Mouse (Mus musculus): ENCODE data around the gene Phactr1. TPM values are rescaled to one million over a fixed set of nuclear protein-coding genes. Genes with fewer than 3 reads are reported as not detected.

Phactr1 gene
- total and polyA plus RNA-seq, 3 experiments = not detected

DNA sequence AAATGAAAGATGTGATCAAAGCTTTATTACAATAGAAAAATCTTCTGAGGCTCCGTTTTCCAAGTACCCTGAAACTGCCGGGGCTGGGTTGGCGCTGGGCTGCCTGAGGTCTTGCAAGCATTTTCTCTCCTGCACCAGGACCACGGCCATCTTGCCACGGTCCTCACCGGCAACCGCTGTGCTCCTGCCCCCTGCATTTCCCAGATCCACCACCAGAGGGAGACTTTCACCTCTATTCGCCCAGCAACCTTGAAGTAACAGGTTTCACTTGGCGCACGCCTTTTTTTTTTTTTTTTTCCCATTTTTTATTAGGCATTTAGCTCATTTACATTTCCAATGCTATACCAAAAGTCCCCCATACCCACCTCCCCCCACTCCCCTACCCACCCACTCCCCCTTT is 138.0 kb downstream of the Phactr1 start:
- Histone ChIP-seq H3K79me2 (ENCODE audit: control insufficient read depth, insufficient read depth, low read length, poor library complexity) (no peaks in the 10 kb centered on the region; the same call in 1 of the 2 replicates), H3K4me1 (ENCODE audit: control insufficient read depth in 1 of 2, insufficient read depth in 2 of 2, low read length in 2 of 2) (no peaks in the 10 kb centered on the region), H3K27me3 (ENCODE audit: control insufficient read depth in 1 of 2, insufficient read depth in 2 of 2, low read length in 2 of 2) (no peaks in the 10 kb centered on the region), H3K9ac (ENCODE audit: control insufficient read depth, low read depth, low read length, poor library complexity, severe bottlenecking) (no peak overlapping the region), H3K9me3 (replicated peaks; ENCODE audit: insufficient read depth, low read length) (no peaks in the 10 kb centered on the region), H3K36me3 (ENCODE audit: control insufficient read depth in 1 of 2, insufficient read depth in 2 of 2, low read length in 2 of 2) (no peaks in the 10 kb centered on the region), H3K4me3 (ENCODE audit: control insufficient read depth in 1 of 2, insufficient read depth in 1 of 2, low read depth in 2 of 2, low read length in 2 of 2) (no peak overlapping the region), H3K27ac (ENCODE audit: control insufficient read depth, low read depth, low read length) (no peak overlapping the region)
- DNase-seq (ENCODE audit: low read depth, low spot score) = peak; percentile 18
- TF ChIP-seq RAD21 (IDR thresholded peaks at IDR 0.05; ENCODE audit: low read depth, low read length) = 0 out of 2 replicates have a peak, but pooled peaks have one; percentile 2
- TF ChIP-seq NELFE (IDR thresholded peaks at IDR 0.05; ENCODE audit: low read depth, low read length) = no peak
- TF ChIP-seq UBTF (IDR thresholded peaks at IDR 0.05; ENCODE audit: borderline replicate concordance, insufficient read depth, low read depth, low read length) = no peak
- TF ChIP-seq ZC3H11A (IDR thresholded peaks at IDR 0.05; ENCODE audit: low read depth, low read length) = no peak
- TF ChIP-seq TBP (IDR thresholded peaks at IDR 0.05; ENCODE audit: low read depth, low read length) = no peak
- TF ChIP-seq CTCF (IDR thresholded peaks at IDR 0.05 in 2 of 3, conservative IDR thresholded peaks at IDR 0.05 in 1 of 3; ENCODE audit: control insufficient read depth in 1 of 3, insufficient read depth in 1 of 3, low read depth in 2 of 3, low read length in 3 of 3, poor library complexity in 1 of 3, severe bottlenecking in 1 of 3) = peak; percentile 40 to 61 (median 44); a peak in 5 of 6 replicates
- peak; percentile 22 for TF ChIP-seq SMC3 (IDR thresholded peaks at IDR 0.05; ENCODE audit: low read depth, low read length)
- TF ChIP-seq ELF1 (IDR thresholded peaks at IDR 0.05; ENCODE audit: low read depth, low read length) = no peak
- TF ChIP-seq MAFK (IDR thresholded peaks at IDR 0.05; ENCODE audit: borderline replicate concordance, low read depth, low read length) = no peak
- TF ChIP-seq ZKSCAN1 (IDR thresholded peaks at IDR 0.05; ENCODE audit: low read depth, low read length) = no peak
- TF ChIP-seq KAT2A (conservative IDR thresholded peaks at IDR 0.05; ENCODE audit: low read depth, low read length) = no peak

DNA sequence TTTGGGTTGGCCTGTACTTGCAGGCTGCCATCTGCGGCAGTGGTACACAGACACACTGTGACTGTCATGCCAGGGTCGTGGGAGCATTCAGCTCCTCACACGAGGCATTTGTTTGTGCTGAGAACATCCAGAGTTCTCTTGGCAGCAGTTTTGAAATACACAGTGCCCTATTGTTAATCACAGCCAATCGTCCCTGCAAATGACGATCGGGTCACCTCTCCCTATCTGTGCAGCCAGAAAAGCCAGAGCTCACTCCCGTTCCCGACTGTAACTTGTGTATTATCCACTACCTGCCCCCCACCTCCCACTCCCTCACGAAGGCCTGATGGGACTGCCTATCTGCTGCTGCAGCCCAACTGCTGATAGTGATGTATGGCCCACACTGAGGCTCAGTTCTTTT is 140.1 kb downstream of the Phactr1 start:
- Histone ChIP-seq H3K4me1 (ENCODE audit: control insufficient read depth in 1 of 2, insufficient read depth in 2 of 2, low read length in 2 of 2) (no peaks in the 10 kb centered on the region), H3K9ac (ENCODE audit: control insufficient read depth, low read depth, low read length, poor library complexity, severe bottlenecking) (no peak overlapping the region), H3K27ac (ENCODE audit: control insufficient read depth, low read depth, low read length) (no peak overlapping the region), H3K9me3 (replicated peaks; ENCODE audit: insufficient read depth, low read length) (no peaks in the 10 kb centered on the region), H3K79me2 (ENCODE audit: control insufficient read depth, insufficient read depth, low read length, poor library complexity) (no peaks in the 10 kb centered on the region; the same call in 1 of the 2 replicates), H3K36me3 (ENCODE audit: control insufficient read depth in 1 of 2, insufficient read depth in 2 of 2, low read length in 2 of 2) (no peaks in the 10 kb centered on the region), H3K27me3 (ENCODE audit: control insufficient read depth in 1 of 2, insufficient read depth in 2 of 2, low read length in 2 of 2) (no peaks in the 10 kb centered on the region), H3K4me3 (ENCODE audit: control insufficient read depth in 1 of 2, insufficient read depth in 1 of 2, low read depth in 2 of 2, low read length in 2 of 2) (no peak overlapping the region)
- DNase-seq (ENCODE audit: low read depth, low spot score) = no peak
- TF ChIP-seq ZC3H11A (IDR thresholded peaks at IDR 0.05; ENCODE audit: low read depth, low read length) (no peak), ZMIZ1 (IDR thresholded peaks at IDR 0.05; ENCODE audit: low read depth, low read length) (no peak), MAZ (IDR thresholded peaks at IDR 0.05; ENCODE audit: low read depth, low read length) (no peak), TBP (IDR thresholded peaks at IDR 0.05; ENCODE audit: low read depth, low read length) (no peak), NELFE (IDR thresholded peaks at IDR 0.05; ENCODE audit: low read depth, low read length) (no peak), GABPA (IDR thresholded peaks at IDR 0.05; ENCODE audit: low read depth, low read length) (no peak), ZKSCAN1 (IDR thresholded peaks at IDR 0.05; ENCODE audit: low read depth, low read length) (no peak), EP300 (IDR thresholded peaks at IDR 0.05; ENCODE audit: low read depth in 1 of 2, low read length in 2 of 2) (no peak), GATA1 (IDR thresholded peaks at IDR 0.05; ENCODE audit: low read depth, low read length) (no peak), E2F4 (IDR thresholded peaks at IDR 0.05; ENCODE audit: borderline replicate concordance, low read depth, low read length) (no peak), ZNF384 (IDR thresholded peaks at IDR 0.05; ENCODE audit: low read depth, low read length) (no peak), USF1 (IDR thresholded peaks at IDR 0.05; ENCODE audit: low read depth, low read length) (no peak), RCOR1 (IDR thresholded peaks at IDR 0.05; ENCODE audit: low read depth, low read length) (no peak)
